Mouse (Mus musculus): ENCODE measurements around the gene Cd48.
A peak's percentile ranks its signal among the peaks of the same experiment; 100 is the strongest.
"Not testable (repeated sequence)": the region's sequence is repeated elsewhere in the genome, so short reads cannot be mapped to it uniquely, and the experiment has no call there.

Gene Cd48

DNA sequence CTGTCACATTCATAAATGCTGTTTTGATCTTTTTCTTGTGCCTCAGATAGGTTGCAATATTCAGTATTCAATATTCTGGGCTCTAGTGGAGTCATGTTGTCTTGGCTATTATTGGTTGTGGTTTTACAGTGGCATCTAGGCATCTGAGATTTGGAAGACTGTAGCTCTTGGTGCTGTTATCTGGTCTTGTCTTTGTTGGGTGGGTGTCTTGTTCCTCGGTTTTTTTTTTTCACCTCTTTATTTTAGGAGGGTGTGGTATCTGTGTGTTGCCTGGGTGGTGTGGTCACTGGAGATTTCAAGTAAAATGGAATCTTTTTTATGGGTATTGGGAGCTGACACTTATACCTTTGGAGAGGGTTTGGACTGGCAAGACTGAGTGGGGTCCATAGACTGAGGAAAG, 12.1 kb downstream of the Cd48 start:
- DNase-seq (ENCODE audit: low spot score in 2 of 2), result no peak

DNA sequence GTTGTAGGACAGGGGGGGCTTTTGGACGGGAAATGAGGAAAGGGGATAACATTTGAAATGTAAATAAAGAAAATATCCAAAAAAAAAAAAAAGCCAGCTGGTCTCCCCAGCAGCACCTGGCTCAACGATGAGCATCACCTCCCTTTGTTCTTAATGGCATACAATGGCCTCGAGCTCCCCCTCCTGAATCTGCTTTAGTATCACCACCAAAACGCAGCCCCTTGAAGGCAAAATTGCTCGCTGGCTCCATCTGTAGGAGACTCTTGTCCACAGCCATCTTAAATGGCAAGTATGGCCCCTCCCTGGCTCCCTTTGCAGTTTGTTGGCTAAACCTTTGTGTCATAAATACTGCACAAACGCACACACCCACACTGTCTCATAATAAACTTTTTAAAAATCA, 17.2 kb downstream of the Cd48 start:
- DNase-seq (ENCODE audit: low spot score in 2 of 2), result peak in 1 of 2 experiments; percentile 57

GRCm38 (mm10) chr1:171713736-171714135, 31.9 kb downstream of the Cd48 start:
- DNase-seq (ENCODE audit: low spot score in 2 of 2), result not testable (repeated sequence)

- DNase-seq (ENCODE audit: low spot score in 2 of 2), result no peak
These were observed 33.6 kb downstream of the Cd48 start for GRCm38 (mm10) chr1:171715434-171715833.

DNA sequence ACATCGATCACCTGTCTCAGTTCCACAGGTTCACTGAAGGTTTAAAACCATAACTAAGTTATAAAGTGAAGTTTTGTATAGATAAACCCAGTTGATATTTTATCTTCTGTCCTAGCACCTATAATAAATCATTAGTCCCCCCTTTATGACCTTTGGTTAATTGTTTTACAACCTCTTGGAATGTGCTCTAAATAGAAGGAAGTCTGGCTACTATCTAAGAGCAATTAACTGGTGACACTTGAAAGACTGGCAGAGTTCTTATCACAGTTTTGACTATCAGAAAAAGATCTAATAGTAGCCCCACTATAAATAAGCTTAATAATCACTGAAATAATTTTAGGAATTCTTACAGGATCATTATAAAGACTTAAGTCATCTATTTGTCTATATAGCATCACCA, 34.4 kb downstream of the Cd48 start:
- DNase-seq (ENCODE audit: low spot score in 2 of 2), result no peak

GRCm38 (mm10) chr1:171731195-171731594, 49.4 kb downstream of the Cd48 start:
- no peak for DNase-seq (ENCODE audit: low spot score in 2 of 2)

DNA sequence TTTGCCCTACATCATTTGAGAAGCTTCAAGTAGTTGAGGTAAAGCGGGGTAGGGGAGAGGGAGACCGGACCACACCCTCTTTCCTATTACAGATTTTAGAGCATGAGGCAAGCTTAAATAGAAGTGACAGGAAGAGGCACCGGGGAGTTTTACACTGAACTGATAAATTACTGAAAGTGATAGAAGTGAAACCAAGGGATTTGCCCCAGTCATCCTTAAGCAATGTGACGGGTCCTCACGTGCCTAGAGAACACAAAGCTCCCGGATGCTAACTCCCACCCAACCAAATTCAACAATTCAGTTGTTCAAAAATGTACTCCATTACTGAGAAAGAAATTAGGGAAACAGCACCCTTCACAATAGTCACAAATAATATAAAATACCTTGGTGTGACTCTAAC, 53.1 kb downstream of the Cd48 start:
- no peak for DNase-seq (ENCODE audit: low spot score in 2 of 2)

GRCm38 (mm10) chr1:171748127-171748969, 66.5 kb downstream of the Cd48 start:
- DNase-seq (ENCODE audit: low spot score in 2 of 2), result no peak
